Mouse (Mus musculus): ENCODE data around the gene Galnt16.

- no peak for TF ChIP-seq CTCF (IDR thresholded peaks at IDR 0.05)
- no peak for TF ChIP-seq POLR2A (IDR thresholded peaks at IDR 0.05; ENCODE audit: insufficient read depth, low read depth, low read length)
- TF ChIP-seq EP300 (IDR thresholded peaks at IDR 0.05; ENCODE audit: insufficient read depth, low read depth, low read length), result no peak
These were observed 136.0 kb downstream of the Galnt16 start for GRCm38 (mm10) chr12:80653951-80654658.

Measured in heart, adult 2 months (tissue).